Mouse (Mus musculus): ENCODE measurements around the gene Pank3. TPM values are rescaled to one million over a fixed set of nuclear protein-coding genes. Genes with fewer than 3 reads are reported as not detected.
"Not testable (repeated sequence)": the region's sequence is repeated elsewhere in the genome, so short reads cannot be mapped to it uniquely, and the experiment has no call there.

Pank3 gene
- total RNA-seq, 2 experiments from 2014 or later: 29.3 to 50.2 TPM

- no peak for ATAC-seq (ENCODE audit: poor library complexity, severe bottlenecking)
Measured at GRCm38 (mm10) chr11:35775606-35776005, 6.3 kb downstream of the Pank3 start.

GRCm38 (mm10) chr11:35776452-35776851, 7.2 kb downstream of the Pank3 start:
- no peak for ATAC-seq (ENCODE audit: poor library complexity, severe bottlenecking)

- no peak for ATAC-seq (ENCODE audit: poor library complexity, severe bottlenecking)
Measured at GRCm38 (mm10) chr11:35780336-35780735, 11.1 kb downstream of the Pank3 start.

- ATAC-seq (ENCODE audit: poor library complexity, severe bottlenecking): no peak
Measured at GRCm38 (mm10) chr11:35782444-35782843, 13.2 kb downstream of the Pank3 start.

- no peak for ATAC-seq (ENCODE audit: poor library complexity, severe bottlenecking)
Measured at GRCm38 (mm10) chr11:35783038-35783437, 13.8 kb downstream of the Pank3 start.

- ATAC-seq (ENCODE audit: poor library complexity, severe bottlenecking): no peak
Measured at GRCm38 (mm10) chr11:35784002-35784401, 14.7 kb downstream of the Pank3 start.

- no peak for ATAC-seq (ENCODE audit: poor library complexity, severe bottlenecking)
Measured at GRCm38 (mm10) chr11:35784537-35784936, 15.3 kb downstream of the Pank3 start.

GRCm38 (mm10) chr11:35788443-35788842, 19.2 kb downstream of the Pank3 start:
- ATAC-seq (ENCODE audit: poor library complexity, severe bottlenecking): no peak

GRCm38 (mm10) chr11:35792800-35793199, 23.5 kb downstream of the Pank3 start:
- not testable (repeated sequence) for ATAC-seq (ENCODE audit: poor library complexity, severe bottlenecking)

GRCm38 (mm10) chr11:35797751-35798494, 28.6 kb downstream of the Pank3 start:
- no peak for ATAC-seq (ENCODE audit: poor library complexity, severe bottlenecking)

- no peak for ATAC-seq (ENCODE audit: poor library complexity, severe bottlenecking)
Measured at GRCm38 (mm10) chr11:35798495-35798820, 29.2 kb downstream of the Pank3 start.

GRCm38 (mm10) chr11:35798874-35799273, 29.6 kb downstream of the Pank3 start, which contains the start of gene Fbll1:
TSS of gene Fbll1 (minus strand) at chr11:35798884.
- ATAC-seq (ENCODE audit: poor library complexity, severe bottlenecking): no peak

- ATAC-seq (ENCODE audit: poor library complexity, severe bottlenecking): no peak
Measured at GRCm38 (mm10) chr11:35801332-35801731, 32.0 kb downstream of the Pank3 start.

- no peak for ATAC-seq (ENCODE audit: poor library complexity, severe bottlenecking)
Measured at GRCm38 (mm10) chr11:35811458-35811857, 42.2 kb downstream of the Pank3 start.

GRCm38 (mm10) chr11:35816316-35816715, 47.0 kb downstream of the Pank3 start:
- ATAC-seq (ENCODE audit: poor library complexity, severe bottlenecking): no peak

GRCm38 (mm10) chr11:35827714-35828113, 58.4 kb downstream of the Pank3 start:
- peak; percentile 100 for ATAC-seq (ENCODE audit: poor library complexity, severe bottlenecking)

- no peak for ATAC-seq (ENCODE audit: poor library complexity, severe bottlenecking)
Measured at GRCm38 (mm10) chr11:35832139-35832538, 62.9 kb downstream of the Pank3 start.

GRCm38 (mm10) chr11:35833270-35833669, 64.0 kb downstream of the Pank3 start:
- no peak for ATAC-seq (ENCODE audit: poor library complexity, severe bottlenecking)

GRCm38 (mm10) chr11:35834022-35834760, 64.9 kb downstream of the Pank3 start, which contains the start of gene Rars:
TSS of gene Rars (minus strand) at chr11:35834506.
- peak; percentile 92 for ATAC-seq (ENCODE audit: poor library complexity, severe bottlenecking)

- ATAC-seq (ENCODE audit: poor library complexity, severe bottlenecking): no peak
Measured at GRCm38 (mm10) chr11:35837156-35838126, 68.2 kb downstream of the Pank3 start.

Data from megakaryocyte, adult 5-6 weeks (primary cell).